Mouse (Mus musculus) embryonic facial prominence, embryonic 10.5 days (tissue): ENCODE results near the gene Cct7. TPM values are rescaled to one million over a fixed set of nuclear protein-coding genes. Genes with fewer than 3 reads are reported as not detected.
A peak's percentile ranks its signal among the peaks of the same experiment; 100 is the strongest.

Source experiments
- DNase-seq: peaks from one replicate; pipeline ENCODE4 v3.0.0-alpha.2; 2017; ENCODE audit warnings: low spot score
- H3K27ac ChIP-seq: fragments of 300-500 bp; sonication (generic); replicated peaks from 2 replicates; pipeline ENCODE4 v1.5.1; 2016; ENCODE audit warnings: mild to moderate bottlenecking
- H3K27me3 ChIP-seq: fragments of 300-500 bp; sonication (generic); replicated peaks from 2 replicates; pipeline ENCODE4 v1.6.1; 2016; ENCODE audit warnings: low read depth, mild to moderate bottlenecking; ENCODE audit not compliant: poor library complexity, severe bottlenecking
- H3K36me3 ChIP-seq: fragments of 300-500 bp; sonication (generic); replicated peaks from 2 replicates; pipeline ENCODE4 v1.6.1; 2016; ENCODE audit warnings: mild to moderate bottlenecking, moderate library complexity
- H3K4me1 ChIP-seq: fragments of 300-500 bp; sonication (generic); 2 replicates; pipeline ENCODE4 v1.6.1; 2016
- H3K4me3 ChIP-seq: fragments of 300-500 bp; sonication (generic); 2 replicates; pipeline ENCODE4 v1.5.1; 2016; ENCODE audit warnings: mild to moderate bottlenecking, moderate library complexity
- H3K9me3 ChIP-seq: fragments of 300-500 bp; sonication (generic); 2 replicates; pipeline ENCODE4 v1.6.1; 2016; ENCODE audit warnings: mild to moderate bottlenecking
- WGBS: fragments of 180-500 bp; shearing (Covaris S2); methylation state at CpG from one replicate; pipeline ENCODE4 v1.1.7; 2016; 5-methylcytosine and 5-hydroxymethylcytosine counted together
- polyA plus RNA-seq: library from polyadenylated mRNA; unstranded; fragments of >200 nt; fragmentation: Nextera tagmentation; extraction: Ambion mirVana; gene quantifications from 2 replicates; pipeline ENCODE4 v1.2.1, GENCODE M21; 2016

Gene Cct7
- polyA plus RNA-seq, result 784 and 818 TPM in 2 replicates

DNA sequence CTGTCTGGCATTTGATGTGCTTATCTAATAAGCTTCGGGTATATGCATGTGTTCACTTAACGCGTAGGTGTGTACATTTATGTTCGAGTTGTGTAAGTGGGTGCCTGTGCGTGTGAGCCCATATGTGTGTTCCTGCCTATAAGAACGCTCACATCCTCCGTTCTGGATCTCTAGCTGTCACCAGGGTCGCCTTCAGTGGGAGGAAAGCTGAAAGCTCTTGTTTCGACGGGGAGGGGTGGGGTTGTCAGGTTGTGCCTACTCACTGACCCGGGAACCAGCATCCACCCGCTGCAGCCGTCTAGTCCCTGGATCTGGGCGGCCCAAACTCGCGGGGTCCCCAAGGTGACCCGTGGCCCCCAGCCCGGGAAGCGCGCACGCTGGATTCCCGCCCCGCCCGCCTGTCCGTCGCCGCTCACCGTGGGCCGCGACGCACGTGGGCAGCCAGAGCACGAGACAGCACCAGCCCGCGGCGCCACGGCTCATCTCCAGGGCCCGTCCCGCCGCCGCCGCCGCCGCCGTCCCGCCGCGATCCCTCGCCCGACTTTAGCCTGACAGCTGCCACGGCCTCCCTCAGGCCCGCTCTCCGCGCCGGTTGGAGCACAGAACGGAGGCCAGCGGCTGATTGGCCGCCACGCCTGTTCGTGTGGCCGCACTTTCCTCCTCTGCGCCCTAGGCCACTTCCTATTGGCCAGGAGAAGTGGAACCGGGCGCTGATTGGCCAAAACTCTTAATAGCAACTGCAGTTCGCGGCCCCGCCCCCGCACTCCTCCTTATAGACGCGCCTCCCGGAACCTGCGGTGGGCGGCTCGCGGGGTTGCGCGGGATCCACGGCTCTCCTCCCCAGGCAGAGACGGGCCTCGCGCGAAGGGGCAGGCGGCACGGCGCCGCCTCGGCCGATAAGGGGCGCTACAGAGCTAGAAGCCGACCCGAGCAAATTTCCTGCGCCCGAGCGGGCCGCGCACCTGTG, at the start of gene Cct7:
TSS of gene Cct7 (plus strand) at position 818 of the 967 bp plus-strand sequence.
- 3% methylated on average over 96 of the region's 96 CpGs for WGBS
- Histone ChIP-seq H3K27me3 (no peaks in the 10 kb centered on the region), H3K9me3 (no peaks in the 10 kb centered on the region), H3K27ac (peak within 1 kb of the TSS; percentile 96), H3K4me3 (peak within 1 kb of the TSS; percentile 79), H3K36me3 (peaks cover 25% of the 10 kb centered on the region), H3K4me1 (peaks cover 37% of the 10 kb centered on the region)
- peak; percentile 98 for DNase-seq

DNA sequence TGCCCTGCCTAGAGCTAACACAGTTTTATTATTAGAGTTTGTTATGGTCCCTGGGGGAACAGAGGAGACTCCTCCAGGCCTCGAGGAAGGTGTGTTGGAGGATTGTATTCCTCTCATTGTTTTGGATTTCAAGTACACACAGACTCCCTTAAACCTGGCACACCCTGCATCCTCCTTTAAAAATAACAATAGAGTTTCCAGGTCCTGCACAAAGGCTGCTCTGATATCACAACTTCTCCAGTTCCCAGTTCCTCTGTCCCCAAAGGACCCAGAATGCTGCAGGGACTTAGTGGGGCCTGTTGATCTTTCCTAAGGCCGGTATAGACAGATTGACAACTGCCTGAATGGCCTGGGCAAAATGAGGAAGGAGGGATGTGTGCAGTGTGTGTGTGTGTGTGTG, 48.7 kb upstream of the Cct7 start:
- no peak overlapping the region for H3K4me3 ChIP-seq
- peaks cover 6% of the 10 kb centered on the region for H3K4me1 ChIP-seq
- no peak for DNase-seq
- no peak overlapping the region for H3K27ac ChIP-seq
- no peaks in the 10 kb centered on the region for H3K36me3 ChIP-seq
- 53% methylated on average over 2 of the region's 2 CpGs for WGBS
- H3K9me3 ChIP-seq, result no peaks in the 10 kb centered on the region
- peaks cover 30% of the 10 kb centered on the region for H3K27me3 ChIP-seq

DNA sequence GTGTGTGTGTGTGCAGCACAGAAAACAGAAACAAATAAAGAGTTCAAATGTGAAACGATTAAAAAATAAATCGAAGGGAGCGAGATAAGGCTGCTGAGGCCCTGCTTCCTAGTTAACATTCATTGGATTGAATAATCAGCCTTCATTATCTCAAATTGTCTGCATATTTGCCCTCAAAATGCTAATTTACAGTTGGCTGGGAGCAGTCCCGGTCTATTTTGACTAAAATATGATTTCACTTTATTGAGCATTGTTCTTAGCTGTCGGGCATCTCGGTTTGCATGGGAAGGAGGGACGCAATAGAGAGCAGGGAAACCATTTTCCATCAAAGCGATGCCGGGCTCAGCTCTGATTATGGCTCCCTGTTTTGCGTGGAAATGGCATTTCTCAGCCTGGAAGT, 48.3 kb upstream of the Cct7 start:
- WGBS, result 85% methylated on average over 10 of the region's 10 CpGs
- no peak for DNase-seq
- no peak overlapping the region for H3K27ac ChIP-seq

DNA sequence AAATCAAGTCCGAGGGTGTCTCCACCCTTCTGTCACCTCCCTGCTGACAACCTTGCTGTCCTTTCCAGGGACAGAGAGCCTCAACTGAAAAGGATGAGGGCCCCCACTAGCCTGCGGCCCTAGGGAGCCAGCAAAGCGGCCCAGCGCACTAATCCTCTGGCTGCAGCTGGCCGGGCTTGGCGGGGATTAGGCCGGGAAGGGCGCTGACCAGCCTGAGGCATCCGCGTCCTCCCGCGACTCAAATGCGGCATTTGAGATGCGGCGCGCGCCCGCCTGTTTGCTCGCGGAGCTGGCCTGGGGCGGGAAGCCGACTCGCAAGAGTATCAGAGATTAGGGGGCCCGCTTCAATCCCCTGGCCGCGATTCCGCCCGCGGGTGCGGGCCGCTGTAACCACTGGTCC, 42.3 kb upstream of the Cct7 start:
- Histone ChIP-seq H3K36me3 (no peaks in the 10 kb centered on the region), H3K4me1 (peaks cover 9% of the 10 kb centered on the region), H3K9me3 (no peaks in the 10 kb centered on the region), H3K27me3 (peaks cover 63% of the 10 kb centered on the region), H3K4me3 (peak overlapping the region; percentile 50), H3K27ac (no peak overlapping the region; the same call in 1 of the 2 replicates)
- WGBS, result 1% methylated on average over 31 of the region's 31 CpGs
- DNase-seq, result peak; percentile 60

More for the DNA sequence above, 48.3 kb upstream of the Cct7 start:
- Histone ChIP-seq H3K36me3 (no peaks in the 10 kb centered on the region), H3K4me3 (no peak overlapping the region), H3K4me1 (peaks cover 6% of the 10 kb centered on the region), H3K9me3 (no peaks in the 10 kb centered on the region), H3K27me3 (peaks cover 34% of the 10 kb centered on the region)

DNA sequence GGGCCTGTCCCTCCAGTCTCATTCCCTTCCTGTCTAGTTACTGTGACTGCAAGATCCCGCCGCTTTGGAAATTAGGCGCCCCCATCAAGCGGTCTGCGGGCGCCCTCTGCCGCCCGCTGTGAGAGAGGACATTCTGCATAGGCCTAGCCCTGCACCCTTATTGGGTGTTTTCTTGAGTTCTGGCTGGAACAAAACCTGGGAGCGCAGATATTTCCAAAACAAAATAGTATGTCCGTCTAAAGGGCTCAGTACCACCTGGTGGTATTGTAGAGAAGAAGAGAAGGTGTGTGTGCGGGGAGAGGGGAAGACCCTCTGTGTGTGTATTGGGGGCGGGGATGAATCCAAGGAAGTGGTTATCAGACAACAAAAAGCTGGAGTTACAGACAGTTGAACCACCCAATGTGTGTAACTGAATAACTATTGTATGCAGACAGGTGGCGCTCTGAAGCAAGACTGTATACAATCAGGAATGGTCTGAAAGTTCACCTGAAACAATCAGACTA, 40.5 kb upstream of the Cct7 start:
- Histone ChIP-seq H3K9me3 (no peaks in the 10 kb centered on the region), H3K4me1 (peaks cover 9% of the 10 kb centered on the region), H3K4me3 (peak overlapping the region; percentile 8; the same call in 1 of the 2 replicates), H3K27ac (no peak overlapping the region), H3K27me3 (peaks cover 51% of the 10 kb centered on the region), H3K36me3 (no peaks in the 10 kb centered on the region)
- DNase-seq, result peak; percentile 86
- 9% methylated on average over 13 of the region's 13 CpGs for WGBS

DNA sequence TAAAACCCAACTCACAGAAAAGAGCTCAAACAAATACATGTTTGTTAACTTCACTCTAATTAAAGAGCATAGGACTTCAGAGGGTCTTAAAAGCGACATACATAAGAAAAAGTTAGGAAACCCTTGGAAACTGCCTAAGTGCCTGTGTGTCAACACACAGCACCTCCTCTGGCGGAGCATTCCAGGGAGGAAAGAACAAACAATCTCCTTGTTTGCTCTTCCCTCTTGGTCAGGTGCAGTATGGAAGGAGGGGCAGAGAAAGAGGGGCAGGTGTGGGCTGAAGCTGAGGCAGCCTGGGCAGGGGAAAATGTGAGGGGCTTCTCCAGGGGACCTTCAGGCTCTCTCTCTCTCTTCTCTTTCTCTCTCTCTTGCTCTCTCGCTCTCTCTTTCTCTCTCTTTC, 35.5 kb upstream of the Cct7 start:
- no peaks in the 10 kb centered on the region for H3K36me3 ChIP-seq
- H3K27me3 ChIP-seq, result peaks cover 5% of the 10 kb centered on the region; the same call in 1 of the 2 replicates
- WGBS, result 59% methylated on average over 3 of the region's 3 CpGs
- no peaks in the 10 kb centered on the region for H3K4me1 ChIP-seq
- no peak for DNase-seq
- H3K4me3 ChIP-seq, result no peak overlapping the region
- H3K27ac ChIP-seq, result no peak overlapping the region
- no peaks in the 10 kb centered on the region for H3K9me3 ChIP-seq

DNA sequence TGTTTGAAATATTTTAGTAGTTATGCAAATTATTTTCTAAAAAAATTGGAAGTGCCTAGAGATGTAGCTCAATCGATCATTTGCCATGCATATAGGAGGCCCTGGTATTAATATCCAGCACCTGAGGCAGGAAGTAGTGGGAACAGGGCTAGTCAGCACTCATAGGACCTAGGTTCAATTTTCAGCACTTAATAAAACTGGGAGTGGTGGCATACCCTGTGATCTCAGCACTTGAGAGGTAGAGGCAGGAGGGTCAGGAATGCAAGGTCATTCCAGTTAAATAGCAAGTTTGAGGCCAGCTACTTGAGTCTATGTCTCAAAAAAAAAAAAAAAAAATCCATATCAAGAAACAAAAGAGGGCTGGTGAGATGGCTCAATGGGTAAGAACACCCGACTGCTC, 32.2 kb upstream of the Cct7 start:
- Histone ChIP-seq H3K27ac (no peak overlapping the region), H3K9me3 (no peaks in the 10 kb centered on the region), H3K36me3 (no peaks in the 10 kb centered on the region), H3K4me1 (peaks cover 9% of the 10 kb centered on the region), H3K27me3 (peaks cover 30% of the 10 kb centered on the region), H3K4me3 (no peak overlapping the region)
- 89% methylated on average over 2 of the region's 2 CpGs for WGBS
- DNase-seq, result no peak

DNA sequence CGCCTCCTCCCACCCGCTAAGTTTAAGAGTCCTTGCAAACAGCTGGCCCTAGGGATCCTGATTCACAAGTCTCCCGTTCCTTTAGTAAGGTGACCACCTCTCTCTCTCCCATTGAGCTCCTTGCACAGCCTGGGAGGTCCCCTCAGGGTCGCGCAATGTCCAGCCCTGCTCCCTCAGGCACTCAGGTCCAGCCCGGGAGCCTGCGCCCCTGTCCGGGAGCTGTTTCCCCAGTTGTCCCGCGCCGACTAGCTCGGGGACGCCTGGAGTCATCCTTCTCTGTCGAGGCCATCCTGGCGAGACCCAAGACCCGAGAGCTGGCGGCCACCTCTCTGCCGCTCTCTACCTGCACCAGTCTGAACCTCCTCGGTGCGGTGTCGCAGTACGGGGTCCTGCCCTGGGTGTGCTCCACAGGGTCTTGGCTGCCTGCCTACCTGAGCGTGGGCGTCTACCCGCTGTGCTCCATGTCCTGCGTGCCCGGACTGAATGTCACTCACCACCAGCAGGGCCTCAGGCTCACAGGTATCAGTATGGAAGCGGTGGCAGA, 27.4 kb upstream of the Cct7 start, which contains the start of gene Noto:
TSS of gene Noto (plus strand) at position 51 of the 544 bp plus-strand sequence.
- H3K4me1 ChIP-seq, result peaks cover 10% of the 10 kb centered on the region
- peak within 1 kb of the TSS; percentile 35 for H3K4me3 ChIP-seq
- WGBS, result 11% methylated on average over 28 of the region's 28 CpGs
- no peaks in the 10 kb centered on the region for H3K36me3 ChIP-seq
- no peaks in the 10 kb centered on the region for H3K9me3 ChIP-seq
- no peak within 1 kb of the TSS for H3K27ac ChIP-seq
- peaks cover 61% of the 10 kb centered on the region for H3K27me3 ChIP-seq
- peak; percentile 22 for DNase-seq

DNA sequence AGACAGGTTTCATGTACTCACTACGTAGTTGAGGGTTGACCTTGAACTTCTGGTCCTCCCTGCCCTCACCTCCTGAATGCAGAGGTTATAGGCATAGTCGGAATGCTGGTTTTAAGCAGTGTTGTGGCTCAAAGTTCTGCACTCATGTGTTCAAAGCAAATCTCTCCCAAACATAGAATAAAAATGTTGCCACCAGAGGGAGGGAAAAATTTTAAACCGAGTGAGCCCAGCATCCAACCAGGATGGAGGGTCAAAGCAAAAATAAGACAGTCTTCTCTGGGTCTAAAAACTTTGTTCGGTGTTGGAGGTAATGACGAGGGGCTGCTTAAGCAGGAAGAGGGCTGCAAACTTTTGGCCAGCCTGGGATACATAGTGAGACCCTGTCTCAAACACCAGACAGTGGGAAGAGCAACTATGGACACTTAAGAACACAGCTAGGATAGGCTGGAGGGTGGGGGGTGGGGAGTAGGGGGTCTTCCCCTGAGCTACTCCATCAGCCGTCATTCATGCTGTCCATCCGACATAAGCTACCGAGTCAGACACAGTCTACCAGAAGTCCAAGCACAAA, 20.0 kb upstream of the Cct7 start:
- Histone ChIP-seq H3K4me1 (peaks cover 18% of the 10 kb centered on the region), H3K9me3 (no peaks in the 10 kb centered on the region), H3K36me3 (no peaks in the 10 kb centered on the region), H3K27ac (peak overlapping the region; percentile 90), H3K4me3 (peak overlapping the region; percentile 97), H3K27me3 (peaks cover 12% of the 10 kb centered on the region)
- 47% methylated on average over 8 of the region's 8 CpGs for WGBS
- no peak for DNase-seq

DNA sequence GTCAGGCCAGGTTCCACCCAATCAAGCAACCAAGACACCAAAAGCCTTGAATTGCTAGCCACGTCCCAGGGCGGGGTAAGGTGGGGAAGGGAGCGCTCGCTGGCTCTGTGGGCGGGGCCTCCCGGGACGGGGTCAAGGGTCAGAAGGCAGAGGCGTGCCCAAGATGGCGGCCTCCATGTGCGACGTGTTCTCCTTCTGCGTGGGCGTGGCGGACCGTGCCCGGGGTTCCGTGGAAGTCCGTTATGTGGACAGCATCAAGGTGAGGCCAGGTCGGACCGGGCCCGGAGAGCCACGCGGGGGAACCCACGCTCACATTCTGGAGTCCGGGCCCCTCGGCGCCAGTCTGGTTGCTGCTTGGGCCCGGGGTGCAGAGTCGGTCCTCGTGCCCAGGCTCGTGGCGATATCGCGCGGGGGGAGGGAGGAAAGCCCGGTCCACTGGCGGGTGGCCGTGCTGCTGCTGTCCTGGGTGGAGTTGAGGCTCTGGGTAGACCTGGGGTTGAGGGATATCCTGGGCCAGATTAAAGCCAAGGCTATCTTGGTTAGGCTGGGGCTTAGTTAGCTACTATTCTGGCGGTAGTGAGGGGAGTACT, 19.4 kb upstream of the Cct7 start, which contains the start of gene Smyd5:
TSS of gene Smyd5 (plus strand) at position 148 of the 590 bp plus-strand sequence.
- H3K36me3 ChIP-seq, result no peaks in the 10 kb centered on the region
- under 1% methylated on average over 39 of the region's 39 CpGs for WGBS
- peaks cover 18% of the 10 kb centered on the region for H3K4me1 ChIP-seq
- no peaks in the 10 kb centered on the region for H3K9me3 ChIP-seq
- peak within 1 kb of the TSS; percentile 97 for H3K4me3 ChIP-seq
- H3K27me3 ChIP-seq, result peaks cover 8% of the 10 kb centered on the region
- peak; percentile 92 for DNase-seq
- peak within 1 kb of the TSS; percentile 90 for H3K27ac ChIP-seq

DNA sequence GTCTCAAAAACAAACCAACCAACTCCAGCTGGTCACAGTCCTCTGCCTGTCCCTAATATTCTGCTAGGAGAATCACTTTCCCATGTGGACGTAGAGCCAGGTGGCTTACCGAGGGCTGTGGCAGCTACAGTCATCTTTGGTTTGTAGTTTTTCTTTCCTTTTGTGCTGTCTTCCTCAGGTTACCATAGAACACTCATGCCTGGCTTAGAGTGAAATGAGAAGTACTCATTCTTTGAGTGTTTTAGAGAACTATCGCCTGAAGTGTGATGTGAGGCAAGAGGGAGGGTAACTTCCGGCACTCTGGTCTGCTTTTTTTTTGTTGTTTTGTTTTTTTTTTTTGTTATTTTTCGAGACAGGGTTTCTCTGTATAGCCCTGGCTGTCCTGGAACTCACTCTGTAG, 17.4 kb upstream of the Cct7 start:
- Histone ChIP-seq H3K9me3 (no peaks in the 10 kb centered on the region), H3K27ac (no peak overlapping the region), H3K4me1 (peaks cover 18% of the 10 kb centered on the region), H3K4me3 (no peak overlapping the region), H3K36me3 (peaks cover 13% of the 10 kb centered on the region), H3K27me3 (no peaks in the 10 kb centered on the region)
- no peak for DNase-seq
- WGBS, result 93% methylated on average over 5 of the region's 5 CpGs

DNA sequence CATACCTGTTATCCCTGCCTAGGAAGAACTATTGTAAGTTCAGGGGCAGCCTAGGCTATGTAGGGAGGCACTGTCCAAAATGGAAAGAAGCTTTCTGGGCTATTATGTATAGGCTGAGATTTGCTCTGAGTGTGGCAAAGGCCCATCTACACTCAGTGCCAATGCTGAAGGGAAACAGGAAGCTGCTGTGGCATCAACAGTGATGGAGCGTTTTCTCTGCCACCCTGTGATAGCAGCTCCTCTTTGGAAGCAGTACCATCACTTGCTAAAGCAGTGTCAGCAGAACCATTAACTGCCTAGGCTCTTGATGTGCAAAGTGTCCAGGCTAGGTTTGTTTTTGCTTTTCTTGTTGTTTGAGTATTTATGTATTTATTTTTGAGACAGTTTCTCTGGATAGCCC, 15.1 kb upstream of the Cct7 start:
- Histone ChIP-seq H3K4me3 (no peak overlapping the region), H3K9me3 (no peaks in the 10 kb centered on the region), H3K36me3 (peaks cover 36% of the 10 kb centered on the region), H3K27me3 (no peaks in the 10 kb centered on the region), H3K4me1 (peaks cover 18% of the 10 kb centered on the region), H3K27ac (no peak overlapping the region)
- WGBS, result 93% methylated on average over 1 of the region's 1 CpGs
- DNase-seq, result no peak
